In genomic region chr1:160460346-160460745, GRCm38 (mm10) we compare ENCODE assay signal across 16 mouse cellular contexts.
"Had no signal": no experiment of that assay in that cellular context is flagged by ENCODE, and none has a peak within 500 bp of the region (broad histone marks: within the 10 kb centered on the region; RNA-seq: fewer than 3 reads in every experiment).

No protein-coding gene starts in this region.

- H3K36me3 ChIP-seq: neural tube, embryonic 12.5 days; neural tube, embryonic 13.5 days; neural tube, embryonic 15.5 days; stomach, embryonic 15.5 days had no signal

- H3K4me3 ChIP-seq: neural tube, embryonic 12.5 days; neural tube, embryonic 13.5 days; neural tube, embryonic 15.5 days; stomach, embryonic 15.5 days had no signal

- H3K4me1 ChIP-seq: neural tube, embryonic 12.5 days; neural tube, embryonic 13.5 days; neural tube, embryonic 15.5 days; stomach, embryonic 15.5 days had no signal

- H3K4me2 ChIP-seq: neural tube, embryonic 12.5 days; neural tube, embryonic 13.5 days; neural tube, embryonic 15.5 days; stomach, embryonic 15.5 days had no signal

- DNase-seq: retina, postnatal 1 day; right cerebral cortex, adult 18-20 months; right cerebral cortex, postnatal 14 days; right cerebral cortex, postnatal 25 days; right cerebral cortex, postnatal 4 days; spleen, adult 18-20 months; thymus, adult 18-20 months; thymus, adult 2 months; thymus, postnatal 14 days; thymus, postnatal 25 days; thymus, postnatal 36 days; thymus, postnatal 4 days had no signal

- H3K27me3 ChIP-seq: neural tube, embryonic 12.5 days; neural tube, embryonic 13.5 days; neural tube, embryonic 15.5 days; stomach, embryonic 15.5 days had no signal

- H3K9me3 ChIP-seq: neural tube, embryonic 12.5 days; neural tube, embryonic 13.5 days; neural tube, embryonic 15.5 days; stomach, embryonic 15.5 days had no signal

- H3K9ac ChIP-seq: neural tube, embryonic 12.5 days; neural tube, embryonic 13.5 days; neural tube, embryonic 15.5 days; stomach, embryonic 15.5 days had no signal

- H3K27ac ChIP-seq: neural tube, embryonic 12.5 days; neural tube, embryonic 13.5 days; neural tube, embryonic 15.5 days; stomach, embryonic 15.5 days had no signal
